Mouse (Mus musculus) cerebellum, adult 11-12 months (tissue): ENCODE results near the gene Mrpl21.
A peak's percentile ranks its signal among the peaks of the same experiment; 100 is the strongest.

Experiments
- DNase-seq: peaks from one replicate; pipeline ENCODE4 v3.0.0; 2022

The Mrpl21 gene

GRCm38 (mm10) chr19:3304017-3304416 is 21.3 kb downstream of the Mrpl21 start:
- no peak for DNase-seq

- DNase-seq, result no peak
Observed at GRCm38 (mm10) chr19:3307175-3307949, 24.7 kb downstream of the Mrpl21 start.

GRCm38 (mm10) chr19:3319341-3319740 is 36.6 kb downstream of the Mrpl21 start:
- DNase-seq, result no peak

GRCm38 (mm10) chr19:3320086-3320485 is 37.4 kb downstream of the Mrpl21 start:
- no peak for DNase-seq

GRCm38 (mm10) chr19:3320801-3321200 is 38.1 kb downstream of the Mrpl21 start:
- DNase-seq, result no peak

GRCm38 (mm10) chr19:3321617-3322016 is 38.9 kb downstream of the Mrpl21 start:
- no peak for DNase-seq

GRCm38 (mm10) chr19:3322261-3322969 is 39.7 kb downstream of the Mrpl21 start, which contains the start of gene Cpt1a:
TSS of gene Cpt1a (plus strand) at chr19:3322334.
- peak; percentile 18 for DNase-seq

GRCm38 (mm10) chr19:3323201-3323621 is 40.5 kb downstream of the Mrpl21 start:
- peak; percentile 20 for DNase-seq

- peak; percentile 21 for DNase-seq
Observed at GRCm38 (mm10) chr19:3323753-3324270, 41.1 kb downstream of the Mrpl21 start.

GRCm38 (mm10) chr19:3324271-3324811 is 41.6 kb downstream of the Mrpl21 start:
- DNase-seq, result peak; percentile 8

GRCm38 (mm10) chr19:3324931-3325711 is 42.4 kb downstream of the Mrpl21 start:
- DNase-seq, result peak; percentile 49

- no peak for DNase-seq
Observed at GRCm38 (mm10) chr19:3325771-3326478, 43.2 kb downstream of the Mrpl21 start.

- DNase-seq, result no peak
Observed at GRCm38 (mm10) chr19:3326479-3327047, 43.9 kb downstream of the Mrpl21 start.

- no peak for DNase-seq
Observed at GRCm38 (mm10) chr19:3333247-3333646, 50.5 kb downstream of the Mrpl21 start.

GRCm38 (mm10) chr19:3333694-3334515 is 51.2 kb downstream of the Mrpl21 start:
- DNase-seq, result no peak

- DNase-seq, result no peak
Observed at GRCm38 (mm10) chr19:3334550-3334949, 51.8 kb downstream of the Mrpl21 start.

- DNase-seq, result no peak
Observed at GRCm38 (mm10) chr19:3335917-3336316, 53.2 kb downstream of the Mrpl21 start.

- DNase-seq, result no peak
Observed at GRCm38 (mm10) chr19:3336485-3337255, 54.0 kb downstream of the Mrpl21 start.

GRCm38 (mm10) chr19:3339187-3339586 is 56.5 kb downstream of the Mrpl21 start:
- DNase-seq, result no peak

GRCm38 (mm10) chr19:3341021-3341420 is 58.3 kb downstream of the Mrpl21 start:
- DNase-seq, result no peak
